Mouse (Mus musculus) bone marrow, adult 2 months (tissue): ENCODE measurements around the gene Capzb. TPM values are rescaled to one million over a fixed set of nuclear protein-coding genes. Genes with fewer than 3 reads are reported as not detected.

Source experiments
- H3K27ac ChIP-seq: fragments of 200-500 bp; 2 replicates; pipeline ENCODE4 v1.5.1; 2012; ENCODE audit warnings: low read depth, mild to moderate bottlenecking, control low read depth, inconsistent platforms, low read length; ENCODE audit not compliant: control insufficient read depth, poor library complexity, insufficient read depth
- H3K4me1 ChIP-seq: fragments of 200-500 bp; 2 replicates; pipeline ENCODE4 v1.6.1; 2011; ENCODE audit warnings: low read length; ENCODE audit not compliant: control insufficient read depth, insufficient read depth
- H3K4me3 ChIP-seq: fragments of 200-500 bp; replicated peaks from 2 replicates; pipeline ENCODE3; 2011; ENCODE audit warnings: mild to moderate bottlenecking, low read depth, low read length, control low read depth; ENCODE audit not compliant: control insufficient read depth
- CTCF ChIP-seq: fragments of 200-500 bp; IDR thresholded peaks from 2 replicates; pipeline ENCODE4 v1.5.1; 2011; ENCODE audit warnings: low read length, control low read depth; ENCODE audit not compliant: control insufficient read depth, insufficient read depth
- POLR2A ChIP-seq: fragments of 200-500 bp; IDR thresholded peaks from 2 replicates; pipeline ENCODE4 v1.6.1; 2011; ENCODE audit warnings: low read depth, mild to moderate bottlenecking, control low read depth, low read length, borderline replicate concordance; ENCODE audit not compliant: control insufficient read depth
- WGBS: fragments of 180-500 bp; shearing (Covaris S2); methylation state at CpG from one replicate; pipeline ENCODE4 v1.1.7; 2018; 5-methylcytosine and 5-hydroxymethylcytosine counted together
- polyA plus RNA-seq: library from polyadenylated mRNA; stranded (reverse); fragments of >200 nt; gene quantifications from 2 replicates; pipeline ENCODE4 v1.2.4, GENCODE M21; 2011; ENCODE audit warnings: low replicate concordance; ENCODE audit not compliant: missing spikeins, insufficient read depth, insufficient read length

Gene Capzb
- polyA plus RNA-seq, 1 experiment, result 160 TPM

- Histone ChIP-seq H3K4me3 (no peak overlapping the region), H3K27ac (no peak overlapping the region), H3K4me1 (no peaks in the 10 kb centered on the region; the same call in 1 of the 2 replicates)
- TF ChIP-seq POLR2A (no peak), CTCF (no peak)
- WGBS, result 80% methylated on average over 7 of the region's 7 CpGs
Measured at GRCm38 (mm10) chr4:139233146-139233495, 40.4 kb downstream of the Capzb start.

GRCm38 (mm10) chr4:139233755-139234254 lies 41.1 kb downstream of the Capzb start:
- no peak overlapping the region for H3K4me3 ChIP-seq
- H3K4me1 ChIP-seq, result no peaks in the 10 kb centered on the region
- no peak for TF ChIP-seq POLR2A
- TF ChIP-seq CTCF, result no peak
- 70% methylated on average over 4 of the region's 4 CpGs for WGBS
- no peak overlapping the region for H3K27ac ChIP-seq

GRCm38 (mm10) chr4:139234261-139234660 lies 41.6 kb downstream of the Capzb start:
- Histone ChIP-seq H3K27ac (no peak overlapping the region), H3K4me3 (no peak overlapping the region), H3K4me1 (no peaks in the 10 kb centered on the region)
- WGBS, result 92% methylated on average over 4 of the region's 4 CpGs
- TF ChIP-seq POLR2A, result no peak
- TF ChIP-seq CTCF, result no peak

- Histone ChIP-seq H3K27ac (no peak overlapping the region), H3K4me1 (no peaks in the 10 kb centered on the region), H3K4me3 (no peak overlapping the region)
- 83% methylated on average over 7 of the region's 7 CpGs for WGBS
- TF ChIP-seq POLR2A (no peak), CTCF (no peak)
Measured at GRCm38 (mm10) chr4:139235556-139235955, 42.9 kb downstream of the Capzb start.

GRCm38 (mm10) chr4:139238612-139239011 lies 45.9 kb downstream of the Capzb start:
- no peak overlapping the region; the same call in 1 of the 2 replicates for H3K27ac ChIP-seq
- peaks cover 2% of the 10 kb centered on the region; the same call in 1 of the 2 replicates for H3K4me1 ChIP-seq
- 89% methylated on average over 16 of the region's 16 CpGs for WGBS
- TF ChIP-seq POLR2A (no peak), CTCF (no peak)
- H3K4me3 ChIP-seq, result no peak overlapping the region

GRCm38 (mm10) chr4:139240334-139240733 lies 47.6 kb downstream of the Capzb start:
- no peak overlapping the region for H3K4me3 ChIP-seq
- peaks cover 2% of the 10 kb centered on the region; the same call in 1 of the 2 replicates for H3K4me1 ChIP-seq
- TF ChIP-seq POLR2A, result no peak
- no peak for TF ChIP-seq CTCF
- no peak overlapping the region for H3K27ac ChIP-seq
- WGBS, result 20% methylated on average over 6 of the region's 6 CpGs

- Histone ChIP-seq H3K27ac (no peak overlapping the region), H3K4me3 (no peak overlapping the region), H3K4me1 (peaks cover 2% of the 10 kb centered on the region; the same call in 1 of the 2 replicates)
- 35% methylated on average over 22 of the region's 22 CpGs for WGBS
- TF ChIP-seq POLR2A, result no peak
- no peak for TF ChIP-seq CTCF
Measured at GRCm38 (mm10) chr4:139241678-139242606, 49.2 kb downstream of the Capzb start.

GRCm38 (mm10) chr4:139242607-139242955 lies 49.9 kb downstream of the Capzb start:
- TF ChIP-seq CTCF (no peak), POLR2A (no peak)
- H3K27ac ChIP-seq, result no peak overlapping the region
- WGBS, result 73% methylated on average over 7 of the region's 7 CpGs
- H3K4me1 ChIP-seq, result peaks cover 2% of the 10 kb centered on the region; the same call in 1 of the 2 replicates
- no peak overlapping the region for H3K4me3 ChIP-seq
